Mouse (Mus musculus) midbrain, embryonic 16.5 days (tissue): ENCODE results near the gene Man2b1. TPM values are rescaled to one million over a fixed set of nuclear protein-coding genes. Genes with fewer than 3 reads are reported as not detected.

ENCODE experiments used
- ATAC-seq: fragments of 200-750 bp; cut with Nextera tagmentation; 2 replicates; pipeline ENCODE4 v1.8.0; 2017; ENCODE audit warnings: moderate TSS enrichment
- H3K27ac ChIP-seq: fragments of 300-500 bp; sonication (generic); 2 replicates; pipeline ENCODE4 v1.5.1; 2014; ENCODE audit warnings: mild to moderate bottlenecking, low read length, mixed read lengths
- H3K27me3 ChIP-seq: fragments of 300-500 bp; sonication (generic); 2 replicates; pipeline ENCODE4 v1.6.1; 2014; ENCODE audit warnings: low read depth, low read length, mixed read lengths; ENCODE audit not compliant: control insufficient read depth, insufficient read depth
- H3K36me3 ChIP-seq: fragments of 300-500 bp; sonication (generic); 2 replicates; pipeline ENCODE4 v1.6.1; 2014; ENCODE audit warnings: mild to moderate bottlenecking, low read length, moderate library complexity, mixed read lengths; ENCODE audit not compliant: control insufficient read depth, insufficient read depth
- H3K4me1 ChIP-seq: fragments of 300-500 bp; sonication (generic); 2 replicates; pipeline ENCODE4 v1.6.1; 2014; ENCODE audit warnings: mild to moderate bottlenecking, low read length, mixed read lengths; ENCODE audit not compliant: control insufficient read depth, insufficient read depth
- H3K4me2 ChIP-seq: fragments of 300-500 bp; sonication (generic); 2 replicates; pipeline ENCODE4 v1.6.1; 2014; ENCODE audit warnings: mild to moderate bottlenecking, low read length, mixed read lengths
- H3K4me3 ChIP-seq: fragments of 300-500 bp; sonication (generic); 2 replicates; pipeline ENCODE4 v1.5.1; 2014; ENCODE audit warnings: low read depth, mild to moderate bottlenecking, low read length, moderate library complexity, mixed read lengths
- H3K9ac ChIP-seq: fragments of 300-500 bp; sonication (generic); 2 replicates; pipeline ENCODE4 v1.6.1; 2014; ENCODE audit warnings: low read depth, low read length, mixed read lengths
- H3K9me3 ChIP-seq: fragments of 300-500 bp; sonication (generic); replicated peaks from 2 replicates; pipeline ENCODE4 v1.6.1; 2014; ENCODE audit warnings: mild to moderate bottlenecking, low read length, mixed read lengths; ENCODE audit not compliant: control insufficient read depth, poor library complexity, severe bottlenecking
- WGBS: fragments of 180-500 bp; shearing (Covaris S2); extraction: QIAGEN DNeasy Blood & Tissue Kit; methylation state at CpG from one replicate; pipeline ENCODE4 v1.1.7; 2014; 5-methylcytosine and 5-hydroxymethylcytosine counted together
- polyA plus RNA-seq: library from polyadenylated mRNA; unstranded; fragments of >200 nt; fragmentation: Nextera tagmentation; extraction: Ambion mirVana; gene quantifications from 2 replicates; pipeline ENCODE4 v1.2.1, GENCODE M21; 2015

Gene Man2b1
- 18.1 and 18.2 TPM in 2 replicates for polyA plus RNA-seq

- H3K27ac ChIP-seq: peak within 1 kb of the TSS; percentile 2; the same call in 1 of the 2 replicates
- no peaks in the 10 kb centered on the region for H3K9me3 ChIP-seq
- under 1% methylated on average over 30 of the region's 30 CpGs for WGBS
- H3K27me3 ChIP-seq: no peaks in the 10 kb centered on the region
- H3K4me3 ChIP-seq: peak within 1 kb of the TSS; percentile 65
- H3K4me1 ChIP-seq: peaks cover 31% of the 10 kb centered on the region
- H3K9ac ChIP-seq: peak within 1 kb of the TSS; percentile 75
- H3K36me3 ChIP-seq: no peaks in the 10 kb centered on the region
- peak within 1 kb of the TSS; percentile 80 for H3K4me2 ChIP-seq
- ATAC-seq: peak; percentile 90
Observed at GRCm38 (mm10) chr8:85083108-85083813, at the start of gene Man2b1. Gene Man2b1, plus strand, starts transcription at chr8:85083270.

GRCm38 (mm10) chr8:85033867-85034266 is 49.2 kb upstream of the Man2b1 start:
- ATAC-seq: no peak
- H3K4me3 ChIP-seq: no peak overlapping the region
- WGBS: 84% methylated on average over 1 of the region's 1 CpGs

GRCm38 (mm10) chr8:85034764-85035163 is 48.3 kb upstream of the Man2b1 start:
- ATAC-seq: no peak
- Histone ChIP-seq H3K9ac (no peak overlapping the region), H3K4me1 (peaks cover 33% of the 10 kb centered on the region), H3K27ac (no peak overlapping the region), H3K4me3 (peak overlapping the region; percentile 30), H3K27me3 (no peaks in the 10 kb centered on the region), H3K36me3 (peaks cover 17% of the 10 kb centered on the region), H3K9me3 (no peaks in the 10 kb centered on the region), H3K4me2 (peak overlapping the region; percentile 61)
- 3% methylated on average over 13 of the region's 13 CpGs for whole genome bisulfite sequencing

More at GRCm38 (mm10) chr8:85033867-85034266, 49.2 kb upstream of the Man2b1 start:
- peaks cover 18% of the 10 kb centered on the region for H3K36me3 ChIP-seq
- H3K4me2 ChIP-seq: no peak overlapping the region
- no peak overlapping the region for H3K27ac ChIP-seq
- H3K27me3 ChIP-seq: no peaks in the 10 kb centered on the region
- peaks cover 33% of the 10 kb centered on the region for H3K4me1 ChIP-seq
- H3K9ac ChIP-seq: no peak overlapping the region
- H3K9me3 ChIP-seq: no peaks in the 10 kb centered on the region

GRCm38 (mm10) chr8:85035165-85035727 is 47.8 kb upstream of the Man2b1 start:
- Histone ChIP-seq H3K9me3 (no peaks in the 10 kb centered on the region), H3K4me3 (peak overlapping the region; percentile 55), H3K27ac (no peak overlapping the region), H3K4me2 (peak overlapping the region; percentile 61), H3K4me1 (peaks cover 33% of the 10 kb centered on the region), H3K36me3 (peaks cover 12% of the 10 kb centered on the region), H3K27me3 (no peaks in the 10 kb centered on the region), H3K9ac (no peak overlapping the region; the same call in 1 of the 2 replicates)
- ATAC-seq: no peak
- 7% methylated on average over 12 of the region's 12 CpGs for WGBS

DNA sequence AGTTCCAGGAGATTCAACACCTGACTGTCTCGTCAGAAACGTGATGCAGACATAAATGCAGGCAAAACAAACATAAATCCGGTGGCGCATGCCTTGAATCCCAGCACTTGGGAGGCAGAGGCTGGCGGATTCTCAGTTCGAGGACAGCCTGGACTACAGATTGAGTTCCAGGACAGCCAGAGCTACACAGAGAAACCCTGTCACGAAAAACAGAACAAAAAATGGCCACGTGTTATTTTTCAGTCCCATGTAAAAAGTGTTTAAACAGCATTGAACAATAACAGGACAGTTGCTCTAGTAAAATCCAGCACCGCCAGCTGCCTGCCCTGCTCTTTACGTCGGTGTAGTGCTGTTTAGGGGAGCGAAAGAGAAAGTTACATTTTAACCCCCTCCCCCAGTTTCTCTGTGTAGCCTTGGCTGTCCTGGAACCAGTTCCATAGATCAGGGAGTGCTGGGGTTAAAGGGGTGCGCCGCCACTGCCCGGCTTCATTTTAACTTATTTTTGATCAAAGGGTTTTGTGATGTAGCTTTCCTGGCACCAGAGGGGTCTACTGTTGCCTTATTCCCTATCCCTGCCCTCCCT is 47.3 kb upstream of the Man2b1 start:
- Histone ChIP-seq H3K27ac (peak overlapping the region; percentile 82), H3K9ac (peak overlapping the region; percentile 70), H3K4me1 (peaks cover 33% of the 10 kb centered on the region), H3K4me3 (peak overlapping the region; percentile 55), H3K9me3 (no peaks in the 10 kb centered on the region), H3K36me3 (peaks cover 11% of the 10 kb centered on the region), H3K4me2 (peak overlapping the region; percentile 61), H3K27me3 (no peaks in the 10 kb centered on the region)
- 1% methylated on average over 15 of the region's 15 CpGs for WGBS
- ATAC-seq: peak; percentile 7; the same call in 1 of the 2 replicates

DNA sequence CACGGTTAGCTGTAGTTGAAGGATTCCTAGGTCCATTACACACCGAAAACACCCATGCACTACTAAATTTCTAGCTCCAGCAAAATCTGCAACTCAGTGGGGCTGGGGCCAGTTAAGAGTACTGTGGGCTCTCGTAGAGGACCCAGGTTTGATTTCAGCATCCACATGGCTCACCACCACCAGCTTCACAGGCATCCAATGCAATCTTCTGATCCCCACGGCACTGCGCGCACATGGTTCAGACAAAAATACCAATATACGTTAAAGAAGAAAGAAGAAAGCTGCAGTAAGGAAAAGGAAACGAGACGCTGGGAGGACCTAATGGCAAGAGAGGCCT is 46.7 kb upstream of the Man2b1 start:
- Histone ChIP-seq H3K4me3 (peak overlapping the region; percentile 55), H3K4me2 (peak overlapping the region; percentile 61), H3K27ac (peak overlapping the region; percentile 82), H3K4me1 (peaks cover 33% of the 10 kb centered on the region), H3K9me3 (no peaks in the 10 kb centered on the region), H3K27me3 (no peaks in the 10 kb centered on the region), H3K36me3 (peaks cover 10% of the 10 kb centered on the region), H3K9ac (peak overlapping the region; percentile 70)
- peak; percentile 37 for ATAC-seq
- WGBS: 0% methylated on average over 9 of the region's 9 CpGs

- Histone ChIP-seq H3K27ac (peak within 1 kb of the TSS; percentile 97), H3K4me1 (peaks cover 33% of the 10 kb centered on the region), H3K4me2 (peak within 1 kb of the TSS; percentile 98), H3K9ac (peak within 1 kb of the TSS; percentile 81), H3K4me3 (peak within 1 kb of the TSS; percentile 55), H3K9me3 (no peaks in the 10 kb centered on the region), H3K36me3 (peaks cover 8% of the 10 kb centered on the region), H3K27me3 (no peaks in the 10 kb centered on the region)
- peak; percentile 88 for ATAC-seq
- WGBS: under 1% methylated on average over 58 of the region's 59 CpGs
Observed at GRCm38 (mm10) chr8:85036718-85037365, 46.2 kb upstream of the Man2b1 start, which contains the start of gene Tnpo2. Gene Tnpo2, plus strand, starts transcription at chr8:85036915.

DNA sequence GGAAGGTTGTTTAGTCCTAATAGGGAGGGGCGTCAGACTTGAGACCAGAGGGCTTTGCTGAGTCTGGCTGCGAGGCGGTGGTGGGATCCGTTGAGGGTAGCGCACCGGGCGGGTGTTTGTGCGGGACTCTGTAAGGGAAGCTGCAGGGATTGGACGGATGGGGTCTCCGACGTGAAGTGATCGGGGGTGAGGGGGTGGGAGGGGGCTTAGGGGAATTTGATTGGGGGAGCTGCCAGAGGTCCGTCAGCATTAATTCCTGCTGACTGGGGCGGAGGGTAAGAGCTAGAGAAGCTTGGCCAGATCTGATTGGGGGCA is 45.7 kb upstream of the Man2b1 start:
- peak overlapping the region; percentile 81 for H3K9ac ChIP-seq
- H3K36me3 ChIP-seq: peaks cover 7% of the 10 kb centered on the region
- H3K4me3 ChIP-seq: peak overlapping the region; percentile 55
- ATAC-seq: peak; percentile 69
- H3K9me3 ChIP-seq: no peaks in the 10 kb centered on the region
- WGBS: 0% methylated on average over 14 of the region's 14 CpGs
- peaks cover 33% of the 10 kb centered on the region for H3K4me1 ChIP-seq
- no peaks in the 10 kb centered on the region for H3K27me3 ChIP-seq
- H3K27ac ChIP-seq: peak overlapping the region; percentile 97
- H3K4me2 ChIP-seq: peak overlapping the region; percentile 98
